Mouse (Mus musculus): ENCODE results near the gene Tuba1a.

- TF ChIP-seq CTCF (IDR thresholded peaks at IDR 0.05; ENCODE audit: borderline replicate concordance, control insufficient read depth, extremely low read depth, insufficient read depth, low read length, poor library complexity) = no peak
- no peak for TF ChIP-seq POLR2A (IDR thresholded peaks at IDR 0.05; ENCODE audit: control insufficient read depth, extremely low read depth, insufficient read depth, low read length, poor library complexity)
Observed at GRCm38 (mm10) chr15:98994957-98995520, 41.5 kb upstream of the Tuba1a start.

Measured in thymus, adult 2 months (tissue).